Mouse (Mus musculus) E14TG2a.4 (cell line): ENCODE data around the gene Ssbp2.

Source experiments
- CTCF ChIP-seq: conservative IDR thresholded peaks from 2 replicates; pipeline ENCODE4 v1.5.1; 2014; ENCODE audit warnings: low read length
- NANOG ChIP-seq: IDR thresholded peaks from 2 replicates; pipeline ENCODE4 v1.6.1; 2014; ENCODE audit warnings: borderline replicate concordance, low read length, mixed read lengths

- TF ChIP-seq CTCF = no peak
- TF ChIP-seq NANOG = no peak
Measured at GRCm38 (mm10) chr13:91702337-91702736, 242.3 kb downstream of the Ssbp2 start.
